In the genomic region with DNA sequence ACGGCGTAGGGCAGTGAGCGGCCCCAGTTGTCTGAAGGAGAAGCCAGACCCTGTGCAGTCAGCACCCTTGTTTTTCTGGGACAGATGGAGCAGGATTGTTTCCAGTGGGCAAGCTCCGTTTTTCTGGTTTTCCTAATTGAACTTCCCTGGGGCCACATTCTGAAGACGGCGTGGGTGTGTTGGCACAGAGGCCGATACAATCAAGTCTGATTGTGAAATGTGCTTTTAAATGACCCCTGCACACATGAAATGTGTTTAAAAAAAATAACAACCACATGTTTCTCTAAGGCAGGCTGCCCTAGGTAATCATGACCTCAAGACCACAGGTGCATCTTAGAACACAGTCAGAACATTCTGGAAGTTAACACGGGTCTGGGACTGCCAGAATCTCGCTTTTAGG, we compare ENCODE assay signal across 17 mouse cellular contexts.
A peak's percentile ranks its signal among the peaks of the same experiment; 100 is the strongest.
DNase-seq lines count a peak whose midpoint lies in the region; ATAC-seq and TF ChIP-seq lines count a peak whose summit lies in the region.
"Had no signal": no experiment of that assay in that cellular context is flagged by ENCODE, and none has a peak within 500 bp of the region (broad histone marks: within the 10 kb centered on the region; RNA-seq: fewer than 3 reads in every experiment).

No protein-coding gene starts in this region.

- 67% methylated on average over 9 of the region's 9 CpGs for WGBS in limb, embryonic 10.5 days
- WGBS in forebrain, postnatal 0 days, result 73% methylated on average over 9 of the region's 9 CpGs

- peak overlapping the region; percentile 61 for H3K27ac ChIP-seq in limb, embryonic 10.5 days
- H3K27ac ChIP-seq in forebrain, postnatal 0 days (ENCODE audit: low read depth, low read length), result no peak overlapping the region
- H3K27ac ChIP-seq: stomach, embryonic 15.5 days had no signal

- no peaks in the 10 kb centered on the region for H3K36me3 ChIP-seq in limb, embryonic 10.5 days
- H3K36me3 ChIP-seq in forebrain, postnatal 0 days (ENCODE audit: insufficient read depth), result no peaks in the 10 kb centered on the region
- H3K36me3 ChIP-seq: stomach, embryonic 15.5 days had no signal

- no peak overlapping the region for H3K4me3 ChIP-seq in limb, embryonic 10.5 days
- no peak overlapping the region for H3K4me3 ChIP-seq in forebrain, postnatal 0 days (ENCODE audit: low read depth, low read length)
- H3K4me3 ChIP-seq: stomach, embryonic 15.5 days had no signal

- no peak for ATAC-seq in forebrain, postnatal 0 days
- ATAC-seq: hindbrain, embryonic 16.5 days; lung, postnatal 0 days had no signal

- peak; percentile 39 for DNase-seq in adrenal gland, postnatal 14 days
- DNase-seq in adrenal gland, postnatal 25 days, result no peak
- peak; percentile 51 for DNase-seq in lung, postnatal 36 days
- no peak for DNase-seq in lung, postnatal 14 days
- peak; percentile 82 for DNase-seq in fibroblast of lung, adult 2 months (ENCODE audit: low read depth)
- DNase-seq in limb, embryonic 10.5 days (ENCODE audit: low spot score), result no peak
- no peak for DNase-seq in cerebellum, adult 18-20 months
- no peak for DNase-seq in forebrain, postnatal 0 days
- DNase-seq: adrenal gland, postnatal 36 days; cerebellum, postnatal 25 days; kidney, adult 11 months; kidney, postnatal 10 days; thymus, postnatal 14 days had no signal

- no peaks in the 10 kb centered on the region for H3K27me3 ChIP-seq in limb, embryonic 10.5 days (ENCODE audit: low read depth, poor library complexity, severe bottlenecking)
- H3K27me3 ChIP-seq in forebrain, postnatal 0 days (ENCODE audit: insufficient read depth, low read length), result no peaks in the 10 kb centered on the region
- H3K27me3 ChIP-seq: stomach, embryonic 15.5 days had no signal

- no peak overlapping the region for H3K9ac ChIP-seq in forebrain, postnatal 0 days
- H3K9ac ChIP-seq: stomach, embryonic 15.5 days had no signal

- H3K4me1 ChIP-seq in limb, embryonic 10.5 days, result peaks cover 19% of the 10 kb centered on the region
- no peaks in the 10 kb centered on the region for H3K4me1 ChIP-seq in forebrain, postnatal 0 days (ENCODE audit: insufficient read depth)
- H3K4me1 ChIP-seq: stomach, embryonic 15.5 days had no signal

- H3K4me2 ChIP-seq in forebrain, postnatal 0 days (ENCODE audit: low read depth), result no peak overlapping the region
- H3K4me2 ChIP-seq: liver, embryonic 11.5 days; stomach, embryonic 15.5 days had no signal

- TF ChIP-seq CTCF in forebrain, postnatal 0 days (IDR thresholded peaks at IDR 0.05; ENCODE audit: low read depth), result no peak

- no peaks in the 10 kb centered on the region for H3K9me3 ChIP-seq in limb, embryonic 10.5 days (replicated peaks)
- no peaks in the 10 kb centered on the region for H3K9me3 ChIP-seq in forebrain, postnatal 0 days (ENCODE audit: low read length)
- H3K9me3 ChIP-seq: stomach, embryonic 15.5 days had no signal

Comparison
In these comparisons a context has a peak if more than half of its experiments do, and no peak if none do; other contexts are left out.
1. DNase-seq: peak in adrenal gland, postnatal 14 days (single experiment), lung, postnatal 36 days (single experiment) and fibroblast of lung, adult 2 months (single experiment); none in adrenal gland, postnatal 25 days (single experiment), lung, postnatal 14 days (single experiment), limb, embryonic 10.5 days (single experiment), cerebellum, adult 18-20 months (0 of 2) and forebrain, postnatal 0 days (single experiment).